Mouse (Mus musculus): Measurements from ENCODE around the gene Haus4. TPM values are rescaled to one million over a fixed set of nuclear protein-coding genes. Genes with fewer than 3 reads are reported as not detected.

Gene Haus4
- polyA plus RNA-seq, 1 experiment = 49.0 TPM

GRCm38 (mm10) chr14:54572790-54573736, 18.6 kb upstream of the Haus4 start:
- DNase-seq (ENCODE audit: low read depth) = no peak

GRCm38 (mm10) chr14:54572122-54572521, 17.7 kb upstream of the Haus4 start:
- DNase-seq (ENCODE audit: low read depth) = no peak

- DNase-seq (ENCODE audit: low read depth) = no peak
Observed at GRCm38 (mm10) chr14:54569451-54570392, 15.3 kb upstream of the Haus4 start.

- no peak for DNase-seq (ENCODE audit: low read depth)
Observed at GRCm38 (mm10) chr14:54568694-54569414, 14.4 kb upstream of the Haus4 start.

GRCm38 (mm10) chr14:54560527-54561242, 6.3 kb upstream of the Haus4 start:
- DNase-seq (ENCODE audit: low read depth) = no peak

- DNase-seq (ENCODE audit: low read depth) = no peak
Observed at GRCm38 (mm10) chr14:54557330-54557729, 2.9 kb upstream of the Haus4 start.

- no peak for DNase-seq (ENCODE audit: low read depth)
Observed at GRCm38 (mm10) chr14:54553454-54553974, 902 bp downstream of the Haus4 start.

GRCm38 (mm10) chr14:54544703-54545102, 9.7 kb downstream of the Haus4 start:
- no peak for DNase-seq (ENCODE audit: low read depth)

GRCm38 (mm10) chr14:54540771-54541170, 13.6 kb downstream of the Haus4 start:
- no peak for DNase-seq (ENCODE audit: low read depth)

GRCm38 (mm10) chr14:54538580-54538979, 15.8 kb downstream of the Haus4 start:
- no peak for DNase-seq (ENCODE audit: low read depth)

GRCm38 (mm10) chr14:54528446-54529111, 25.8 kb downstream of the Haus4 start:
- no peak for DNase-seq (ENCODE audit: low read depth)

- DNase-seq (ENCODE audit: low read depth) = no peak
Observed at GRCm38 (mm10) chr14:54528007-54528393, 26.4 kb downstream of the Haus4 start.

- no peak for DNase-seq (ENCODE audit: low read depth)
Observed at GRCm38 (mm10) chr14:54527227-54528006, 27.0 kb downstream of the Haus4 start.

GRCm38 (mm10) chr14:54523600-54523999, 30.8 kb downstream of the Haus4 start:
- no peak for DNase-seq (ENCODE audit: low read depth)

- no peak for DNase-seq (ENCODE audit: low read depth)
Observed at GRCm38 (mm10) chr14:54516710-54517310, 37.6 kb downstream of the Haus4 start.

- no peak for DNase-seq (ENCODE audit: low read depth)
Observed at GRCm38 (mm10) chr14:54509774-54510173, 44.6 kb downstream of the Haus4 start.

GRCm38 (mm10) chr14:54503092-54503491, 51.3 kb downstream of the Haus4 start:
- DNase-seq (ENCODE audit: low read depth) = no peak

GRCm38 (mm10) chr14:54501365-54501764, 53.1 kb downstream of the Haus4 start:
- DNase-seq (ENCODE audit: low read depth) = no peak

GRCm38 (mm10) chr14:54499330-54499729, 55.1 kb downstream of the Haus4 start:
- no peak for DNase-seq (ENCODE audit: low read depth)
